Mouse (Mus musculus) intestine, embryonic 15.5 days (tissue): ENCODE measurements around the gene Gm15080. TPM values are rescaled to one million over a fixed set of nuclear protein-coding genes. Genes with fewer than 3 reads are reported as not detected.
"Not testable (repeated sequence)": the region's sequence is repeated elsewhere in the genome, so short reads cannot be mapped to it uniquely, and the experiment has no call there.

Source experiments
- ATAC-seq: fragments of 200-750 bp; cut with Nextera tagmentation; 2 replicates; pipeline ENCODE4 v1.8.0; 2017; ENCODE audit warnings: moderate TSS enrichment, moderate library complexity
- H3K27ac ChIP-seq: fragments of 300-500 bp; sonication (generic); 2 replicates; pipeline ENCODE4 v1.5.1; 2015; ENCODE audit warnings: mild to moderate bottlenecking, inconsistent platforms
- H3K27me3 ChIP-seq: fragments of 300-500 bp; sonication (generic); replicated peaks from 2 replicates; pipeline ENCODE4 v1.6.1; 2015; ENCODE audit warnings: inconsistent platforms
- H3K36me3 ChIP-seq: fragments of 300-500 bp; sonication (generic); 2 replicates; pipeline ENCODE4 v1.6.1; 2015; ENCODE audit warnings: inconsistent platforms
- H3K4me1 ChIP-seq: fragments of 300-500 bp; sonication (generic); replicated peaks from 2 replicates; pipeline ENCODE4 v1.6.1; 2015; ENCODE audit warnings: inconsistent platforms
- H3K4me2 ChIP-seq: fragments of 300-500 bp; sonication (generic); replicated peaks from 2 replicates; pipeline ENCODE4 v1.6.1; 2015; ENCODE audit warnings: mild to moderate bottlenecking, inconsistent platforms
- H3K4me3 ChIP-seq: fragments of 300-500 bp; sonication (generic); replicated peaks from 2 replicates; pipeline ENCODE4 v1.5.1; 2015; ENCODE audit warnings: inconsistent platforms
- H3K9ac ChIP-seq: fragments of 300-500 bp; sonication (generic); 2 replicates; pipeline ENCODE4 v1.6.1; 2015; ENCODE audit warnings: inconsistent platforms
- H3K9me3 ChIP-seq: fragments of 300-500 bp; sonication (generic); 2 replicates; pipeline ENCODE4 v1.6.1; 2016; ENCODE audit warnings: inconsistent platforms
- WGBS: fragments of 180-500 bp; shearing (Covaris S2); methylation state at CpG from one replicate; pipeline ENCODE4 v1.1.7; 2015; 5-methylcytosine and 5-hydroxymethylcytosine counted together
- polyA plus RNA-seq: library from polyadenylated mRNA; unstranded; fragments of >200 nt; fragmentation: Nextera tagmentation; extraction: Ambion mirVana; gene quantifications from 2 replicates; pipeline ENCODE4 v1.2.1, GENCODE M21; 2015

Gene Gm15080
- polyA plus RNA-seq = not detected in 2 replicates

- not testable (repeated sequence) for H3K36me3 ChIP-seq, H3K4me3 ChIP-seq, H3K9ac ChIP-seq, H3K27ac ChIP-seq, H3K9me3 ChIP-seq, H3K27me3 ChIP-seq, ATAC-seq, H3K4me2 ChIP-seq, H3K4me1 ChIP-seq
- WGBS = 94% methylated on average over 2 of the region's 5 CpGs
Observed at GRCm38 (mm10) chrX:147992693-147993092, at the start of gene Gm15080. Gene Gm15080 (plus strand): TSS chrX:147992993.

Other genes starting within 250 kb of the Gm15080 start
- gene Gm15128, start 227.0 kb upstream of the Gm15080 start, polyA plus RNA-seq = not detected in 2 replicates
- not detected in 2 replicates for gene Gm15107, start 187.7 kb downstream of the Gm15080 start, polyA plus RNA-seq